Mouse (Mus musculus) ovary, postnatal 14 days (tissue): Measurements from ENCODE around the gene Plcd4.
A peak's percentile ranks its signal among the peaks of the same experiment; 100 is the strongest.

Experiments used
- DNase-seq: peaks from one replicate; pipeline ENCODE4 v3.0.0; 2022; ENCODE audit warnings: low spot score

Gene Plcd4

DNA sequence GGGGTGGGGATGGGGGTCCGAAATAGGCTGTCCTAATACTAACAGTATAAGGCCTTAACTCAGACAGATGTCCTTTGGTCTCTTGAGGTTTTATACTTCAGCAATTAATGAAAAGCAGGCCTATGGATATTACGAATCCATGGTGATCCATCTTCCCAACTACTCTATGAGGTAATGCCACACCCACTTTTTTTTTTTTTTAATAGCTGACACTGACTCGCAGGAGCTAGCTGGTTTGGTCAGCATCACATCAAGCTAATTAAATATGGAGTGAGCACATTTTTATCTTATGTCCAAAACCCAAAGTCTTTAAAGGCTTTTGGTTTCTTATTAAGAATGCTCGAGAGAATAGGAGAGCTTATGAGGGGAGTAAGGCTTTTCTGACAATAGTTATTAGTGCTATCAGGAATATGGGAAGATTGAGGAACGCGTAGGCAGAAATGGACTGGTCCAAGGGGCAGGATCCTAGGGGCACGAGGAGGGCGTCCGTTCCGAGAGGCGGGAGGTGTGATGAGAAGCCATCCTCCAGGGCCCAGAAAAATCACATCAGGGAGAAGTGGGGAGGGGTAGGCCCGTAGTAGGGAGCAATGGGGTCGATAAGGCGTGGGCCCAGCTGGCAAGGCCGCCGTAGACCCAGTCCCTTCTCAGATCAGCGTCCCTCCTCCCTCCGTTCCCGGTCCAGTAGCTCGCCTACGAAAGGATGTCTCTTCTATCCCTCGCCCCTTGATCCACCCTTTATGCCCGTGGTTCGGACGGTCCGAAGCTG is 58.0 kb downstream of the Plcd4 start:
- DNase-seq, result no peak

DNA sequence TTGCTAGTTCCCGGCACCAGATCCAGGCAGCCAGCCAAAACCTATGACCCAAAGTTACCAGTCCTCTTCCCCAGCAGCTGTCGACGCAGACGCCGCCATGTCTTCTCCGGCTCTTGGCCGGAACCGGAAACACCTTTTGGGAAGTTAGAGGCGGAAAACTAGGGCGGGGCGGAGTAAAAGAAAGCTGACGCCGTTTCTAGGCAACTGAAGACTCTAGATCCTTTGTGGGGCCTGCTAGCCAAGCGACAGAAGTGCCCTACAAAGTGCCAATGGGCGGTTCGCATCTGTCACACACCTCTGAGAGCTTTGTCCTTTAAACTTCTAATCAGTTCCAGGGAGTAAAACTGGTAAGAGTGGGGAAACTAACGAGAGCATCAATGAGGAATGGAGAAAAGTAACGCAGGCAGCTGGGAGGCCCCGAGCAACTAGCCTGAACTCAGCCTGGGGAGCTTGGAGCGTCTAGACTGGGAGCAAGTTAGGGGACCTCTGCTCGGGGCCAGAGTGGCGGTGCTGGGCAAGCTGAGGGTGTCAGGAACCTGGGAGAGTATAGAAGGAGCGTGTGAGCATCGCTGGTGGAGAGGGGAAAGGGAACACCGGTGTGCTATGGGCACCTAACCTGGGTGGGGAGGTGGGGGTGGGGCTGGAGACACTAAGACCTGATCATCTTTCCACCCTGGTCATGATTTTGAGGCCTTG is 58.7 kb downstream of the Plcd4 start, which contains the start of the genes Rnf25 and Stk36:
TSS of gene Rnf25 (minus strand) at position 131 of the 696 bp plus-strand sequence.
TSS of gene Stk36 (plus strand) at position 179 of the 696 bp plus-strand sequence.
- peak; percentile 72 for DNase-seq
